33 mouse cellular contexts compared by ENCODE assay signal in genomic region chr17:11844436-11844835, GRCm38 (mm10).
"Had no signal": no experiment of that assay in that cellular context is flagged by ENCODE, and none has a peak within 500 bp of the region (broad histone marks: within the 10 kb centered on the region; RNA-seq: fewer than 3 reads in every experiment).

No protein-coding gene starts in this region.

- H3K27me3 ChIP-seq: heart, embryonic 12.5 days; heart, embryonic 13.5 days; heart, embryonic 15.5 days; hindbrain, embryonic 12.5 days; hindbrain, embryonic 13.5 days; hindbrain, embryonic 15.5 days; intestine, embryonic 15.5 days; kidney, embryonic 15.5 days had no signal

- H3K4me1 ChIP-seq: heart, embryonic 12.5 days; heart, embryonic 13.5 days; heart, embryonic 15.5 days; hindbrain, embryonic 12.5 days; hindbrain, embryonic 13.5 days; intestine, embryonic 15.5 days; kidney, embryonic 15.5 days had no signal

- H3K4me2 ChIP-seq: heart, embryonic 11.5 days; heart, embryonic 12.5 days; heart, embryonic 13.5 days; heart, embryonic 15.5 days; hindbrain, embryonic 12.5 days; hindbrain, embryonic 13.5 days; hindbrain, embryonic 14.5 days; hindbrain, embryonic 15.5 days; intestine, embryonic 15.5 days; kidney, embryonic 15.5 days had no signal

- H3K9me3 ChIP-seq: heart, embryonic 12.5 days; heart, embryonic 13.5 days; heart, embryonic 15.5 days; hindbrain, embryonic 10.5 days; hindbrain, embryonic 12.5 days; hindbrain, embryonic 13.5 days; hindbrain, embryonic 15.5 days; intestine, embryonic 15.5 days; kidney, embryonic 15.5 days had no signal

- H3K27ac ChIP-seq: heart, embryonic 13.5 days; heart, embryonic 15.5 days; hindbrain, embryonic 10.5 days; hindbrain, embryonic 12.5 days; hindbrain, embryonic 13.5 days; hindbrain, embryonic 14.5 days; hindbrain, embryonic 15.5 days; hindbrain, postnatal 0 days; intestine, embryonic 15.5 days; kidney, embryonic 15.5 days; kidney, postnatal 0 days; layer of hippocampus, adult 2 months; left cerebral cortex, adult 2 months had no signal

- DNase-seq: heart, postnatal 10 days; heart, postnatal 14 days; kidney, adult 11 months; kidney, adult 18-20 months; kidney, adult 2 months; kidney, adult 8-10 months; kidney, adult 9 months; kidney, postnatal 10 days; kidney, postnatal 14 days; kidney, postnatal 25 days; kidney, postnatal 36 days; kidney, postnatal 4 days; layer of hippocampus, adult 9-11 months; layer of hippocampus, postnatal 36 days had no signal

- ATAC-seq: hindbrain, embryonic 16.5 days; hindbrain, postnatal 0 days; inflammation-experienced regulatory T-cells, adult 6 months; intestine, embryonic 15.5 days; intestine, embryonic 16.5 days; intestine, postnatal 0 days had no signal

- H3K4me3 ChIP-seq: heart, embryonic 12.5 days; heart, embryonic 13.5 days; heart, embryonic 15.5 days; hindbrain, embryonic 10.5 days; hindbrain, embryonic 12.5 days; hindbrain, embryonic 13.5 days; hindbrain, embryonic 15.5 days; intestine, embryonic 15.5 days; kidney, embryonic 15.5 days; layer of hippocampus, adult 2 months; left cerebral cortex, adult 2 months had no signal

- H3K9ac ChIP-seq: heart, embryonic 12.5 days; heart, embryonic 13.5 days; heart, embryonic 15.5 days; hindbrain, embryonic 12.5 days; hindbrain, embryonic 13.5 days; hindbrain, embryonic 14.5 days; hindbrain, embryonic 15.5 days; intestine, embryonic 15.5 days; kidney, embryonic 15.5 days had no signal

- H3K36me3 ChIP-seq: heart, embryonic 12.5 days; heart, embryonic 13.5 days; heart, embryonic 15.5 days; hindbrain, embryonic 10.5 days; hindbrain, embryonic 12.5 days; hindbrain, embryonic 13.5 days; hindbrain, embryonic 15.5 days; intestine, embryonic 15.5 days; kidney, embryonic 15.5 days had no signal
